ENCODE assay signal across 32 mouse cellular contexts in genomic region chr2:139488708-139489107, GRCm38 (mm10). TPM values are rescaled to one million over a fixed set of nuclear protein-coding genes. Genes with fewer than 3 reads are reported as not detected.
DNase-seq lines count a peak whose midpoint lies in the region; ATAC-seq and TF ChIP-seq lines count a peak whose summit lies in the region.
"Had no signal": no experiment of that assay in that cellular context is flagged by ENCODE, and none has a peak within 500 bp of the region (broad histone marks: within the 10 kb centered on the region; RNA-seq: fewer than 3 reads in every experiment).

No protein-coding gene starts in this region.

- ATAC-seq in hindbrain, embryonic 11.5 days (ENCODE audit: low FRiP score), result peak; percentile 49; the same call in 1 of the 2 replicates
- no peak for ATAC-seq in hindbrain, postnatal 0 days
- no peak for ATAC-seq in midbrain, embryonic 11.5 days (ENCODE audit: low FRiP score)
- no peak for ATAC-seq in midbrain, embryonic 13.5 days
- ATAC-seq: CD4-positive, CD25-positive, alpha-beta regulatory T cell, adult 4 months; forebrain, embryonic 14.5 days; forebrain, postnatal 0 days; hindbrain, embryonic 16.5 days; inflammation-experienced regulatory T-cells, adult 6 months; intestine, embryonic 16.5 days had no signal

- no peak overlapping the region for H3K27ac ChIP-seq in heart, embryonic 10.5 days
- H3K27ac ChIP-seq in hindbrain, embryonic 11.5 days (ENCODE audit: low read depth, low read length), result no peak overlapping the region
- no peak overlapping the region for H3K27ac ChIP-seq in hindbrain, postnatal 0 days
- no peak overlapping the region for H3K27ac ChIP-seq in midbrain, embryonic 11.5 days (ENCODE audit: low read depth, low read length)
- no peak overlapping the region for H3K27ac ChIP-seq in midbrain, embryonic 13.5 days
- H3K27ac ChIP-seq: gastrocnemius, adult 2 months; heart, embryonic 15.5 days; hindbrain, embryonic 13.5 days had no signal

- WGBS in heart, embryonic 10.5 days, result 40% methylated on average over 5 of the region's 5 CpGs
- WGBS in hindbrain, embryonic 11.5 days, result 71% methylated on average over 5 of the region's 5 CpGs
- WGBS in hindbrain, postnatal 0 days, result 67% methylated on average over 5 of the region's 5 CpGs
- 48% methylated on average over 5 of the region's 5 CpGs for WGBS in midbrain, embryonic 11.5 days
- 57% methylated on average over 5 of the region's 5 CpGs for WGBS in midbrain, embryonic 13.5 days

- no peak overlapping the region for H3K4me2 ChIP-seq in hindbrain, embryonic 11.5 days (replicated peaks; ENCODE audit: low read depth, low read length)
- no peak overlapping the region for H3K4me2 ChIP-seq in hindbrain, postnatal 0 days (ENCODE audit: low read depth, low read length)
- H3K4me2 ChIP-seq in midbrain, embryonic 11.5 days, result no peak overlapping the region
- no peak overlapping the region for H3K4me2 ChIP-seq in midbrain, embryonic 13.5 days (replicated peaks)
- H3K4me2 ChIP-seq: heart, embryonic 15.5 days; hindbrain, embryonic 13.5 days had no signal

- no peak overlapping the region for H3K9ac ChIP-seq in hindbrain, embryonic 11.5 days (ENCODE audit: low read depth, low read length)
- H3K9ac ChIP-seq in hindbrain, postnatal 0 days (replicated peaks; ENCODE audit: low read length), result no peak overlapping the region
- H3K9ac ChIP-seq in midbrain, embryonic 11.5 days (ENCODE audit: low read length), result no peak overlapping the region
- no peak overlapping the region for H3K9ac ChIP-seq in midbrain, embryonic 13.5 days (replicated peaks)
- H3K9ac ChIP-seq: forebrain, postnatal 0 days; heart, embryonic 15.5 days; hindbrain, embryonic 13.5 days had no signal

- no peak overlapping the region for H3K4me3 ChIP-seq in heart, embryonic 10.5 days
- no peak overlapping the region for H3K4me3 ChIP-seq in hindbrain, embryonic 11.5 days (ENCODE audit: low read depth, low read length)
- no peak overlapping the region for H3K4me3 ChIP-seq in hindbrain, postnatal 0 days (ENCODE audit: low read length)
- no peak overlapping the region for H3K4me3 ChIP-seq in midbrain, embryonic 11.5 days (ENCODE audit: low read depth, low read length)
- no peak overlapping the region for H3K4me3 ChIP-seq in midbrain, embryonic 13.5 days (replicated peaks)
- H3K4me3 ChIP-seq: gastrocnemius, adult 2 months; heart, embryonic 15.5 days; hindbrain, embryonic 13.5 days had no signal

- H3K27me3 ChIP-seq in heart, embryonic 10.5 days (ENCODE audit: insufficient read depth, poor library complexity, severe bottlenecking), result no peaks in the 10 kb centered on the region
- H3K27me3 ChIP-seq in hindbrain, embryonic 11.5 days (ENCODE audit: control insufficient read depth, insufficient read depth, low read length), result no peaks in the 10 kb centered on the region
- H3K27me3 ChIP-seq in hindbrain, postnatal 0 days (ENCODE audit: insufficient read depth, low read length), result no peaks in the 10 kb centered on the region
- H3K27me3 ChIP-seq in midbrain, embryonic 11.5 days (ENCODE audit: control insufficient read depth, insufficient read depth, low read length), result no peaks in the 10 kb centered on the region
- no peaks in the 10 kb centered on the region for H3K27me3 ChIP-seq in midbrain, embryonic 13.5 days
- H3K27me3 ChIP-seq: heart, embryonic 15.5 days; hindbrain, embryonic 13.5 days had no signal

- TF ChIP-seq CTCF in hindbrain, postnatal 0 days (IDR thresholded peaks at IDR 0.05; ENCODE audit: low read depth), result no peak

- no peaks in the 10 kb centered on the region for H3K36me3 ChIP-seq in heart, embryonic 10.5 days
- H3K36me3 ChIP-seq in hindbrain, embryonic 11.5 days (ENCODE audit: control insufficient read depth, insufficient read depth, low read length), result no peaks in the 10 kb centered on the region
- no peaks in the 10 kb centered on the region for H3K36me3 ChIP-seq in hindbrain, postnatal 0 days (ENCODE audit: insufficient read depth, low read length)
- no peaks in the 10 kb centered on the region for H3K36me3 ChIP-seq in midbrain, embryonic 11.5 days (ENCODE audit: control insufficient read depth, insufficient read depth, low read length)
- no peaks in the 10 kb centered on the region for H3K36me3 ChIP-seq in midbrain, embryonic 13.5 days
- H3K36me3 ChIP-seq: heart, embryonic 15.5 days; hindbrain, embryonic 13.5 days had no signal

- DNase-seq in heart, embryonic 10.5 days (ENCODE audit: low spot score), result peak; percentile 91
- no peak for DNase-seq in heart, postnatal 14 days
- DNase-seq in hindbrain, embryonic 11.5 days (ENCODE audit: low spot score), result no peak
- no peak for DNase-seq in hindbrain, postnatal 0 days (ENCODE audit: low spot score)
- DNase-seq in midbrain, embryonic 11.5 days (ENCODE audit: low spot score, missing footprints), result peak; percentile 60
- DNase-seq in adrenal gland, postnatal 25 days, result no peak
- DNase-seq: adrenal gland, adult 2 months; adrenal gland, postnatal 14 days; cerebellum, adult 11-12 months; cerebellum, adult 8-10 months; cerebellum, postnatal 10 days; cerebellum, postnatal 36 days; forebrain, postnatal 0 days; gastrocnemius, adult 2 months; gastrocnemius, postnatal 14 days; heart, adult 11 months; heart, postnatal 10 days; kidney, adult 18-20 months had no signal

- intact Hi-C loops in heart, postnatal 14 days (cut with DNase I), result no loop called here

- no peaks in the 10 kb centered on the region for H3K9me3 ChIP-seq in heart, embryonic 10.5 days
- no peaks in the 10 kb centered on the region for H3K9me3 ChIP-seq in hindbrain, embryonic 11.5 days (ENCODE audit: control insufficient read depth, low read length)
- H3K9me3 ChIP-seq in hindbrain, postnatal 0 days (ENCODE audit: low read length), result no peaks in the 10 kb centered on the region
- H3K9me3 ChIP-seq in midbrain, embryonic 11.5 days (ENCODE audit: control insufficient read depth, low read length), result no peaks in the 10 kb centered on the region
- H3K9me3 ChIP-seq in midbrain, embryonic 13.5 days, result no peaks in the 10 kb centered on the region
- H3K9me3 ChIP-seq: heart, embryonic 15.5 days; hindbrain, embryonic 13.5 days had no signal

- no peaks in the 10 kb centered on the region for H3K4me1 ChIP-seq in heart, embryonic 10.5 days
- H3K4me1 ChIP-seq in hindbrain, embryonic 11.5 days (replicated peaks; ENCODE audit: control insufficient read depth, insufficient read depth, low read length), result no peaks in the 10 kb centered on the region
- H3K4me1 ChIP-seq in hindbrain, postnatal 0 days (ENCODE audit: insufficient read depth, low read length), result no peaks in the 10 kb centered on the region
- no peaks in the 10 kb centered on the region for H3K4me1 ChIP-seq in midbrain, embryonic 11.5 days (ENCODE audit: control insufficient read depth, insufficient read depth, low read length)
- H3K4me1 ChIP-seq in midbrain, embryonic 13.5 days (replicated peaks), result no peaks in the 10 kb centered on the region
- H3K4me1 ChIP-seq: heart, embryonic 15.5 days; hindbrain, embryonic 13.5 days had no signal

RNA-seq across cellular contexts. Expression of gene Sptlc3, which starts 5.0 kb away (rescaled TPM):
- polyA plus RNA-seq in heart, embryonic 10.5 days (2016; fragmentation: Nextera tagmentation; extraction: Ambion mirVana), result 0.24 TPM in 1 of 2 replicates, not detected in the other
- not detected for total RNA-seq in heart, postnatal 14 days (2021)
- 0.14 and 0.29 TPM in 2 replicates for polyA plus RNA-seq in hindbrain, embryonic 11.5 days (2014; fragmentation: Nextera tagmentation; extraction: Ambion mirVana)
- total RNA-seq in hindbrain, postnatal 0 days (2014; rRNA removed), result not detected in 2 replicates
- 0.15 and 0.20 TPM in 2 replicates for polyA plus RNA-seq in hindbrain, postnatal 0 days (2015; fragmentation: Nextera tagmentation; extraction: Ambion mirVana)
- not detected in 2 replicates for polyA plus RNA-seq in midbrain, embryonic 11.5 days (2014; fragmentation: Nextera tagmentation; extraction: Ambion mirVana)
- polyA plus RNA-seq in midbrain, embryonic 13.5 days (2015; fragmentation: Nextera tagmentation; extraction: Ambion mirVana), result not detected in 2 replicates
- total RNA-seq in adrenal gland, postnatal 25 days (2021), result not detected in 2 replicates
- total RNA-seq: adrenal gland, adult 2 months; adrenal gland, postnatal 14 days; gastrocnemius, adult 2 months; gastrocnemius, postnatal 14 days; gastrocnemius, postnatal 4 days; heart, postnatal 10 days; hematopoietic stem cell, adult 5-6 weeks; MEL had no signal
- polyA plus RNA-seq: adrenal gland, adult 2 months; C2C12; CD4-positive, CD25-positive, alpha-beta regulatory T cell, adult 4 months; forebrain, embryonic 11.5 days; forebrain, embryonic 14.5 days; frontal cortex, adult 2 months; hindbrain, embryonic 13.5 days; inflammation-experienced regulatory T-cells, adult 6 months; intestine, embryonic 16.5 days had no signal

Comparison
In these comparisons a context has a peak if more than half of its experiments do, and no peak if none do; other contexts are left out.
1. DNase-seq: peak in heart, embryonic 10.5 days (single experiment) and midbrain, embryonic 11.5 days (single experiment); none in heart, postnatal 14 days (0 of 2), hindbrain, embryonic 11.5 days (single experiment), hindbrain, postnatal 0 days (single experiment) and adrenal gland, postnatal 25 days (single experiment).